Mouse (Mus musculus) CD4-positive naive resting alpha-beta T cell, adult 57 days (primary cell): ENCODE data around the gene Ceacam2. TPM values are rescaled to one million over a fixed set of nuclear protein-coding genes. Genes with fewer than 3 reads are reported as not detected.

Experiments used
- total RNA-seq: library from RNA; stranded (reverse); gene quantifications from one replicate; pipeline ENCODE4 v1.2.4, GENCODE M21; 2023

Ceacam2 gene
- not detected for total RNA-seq

DNA sequence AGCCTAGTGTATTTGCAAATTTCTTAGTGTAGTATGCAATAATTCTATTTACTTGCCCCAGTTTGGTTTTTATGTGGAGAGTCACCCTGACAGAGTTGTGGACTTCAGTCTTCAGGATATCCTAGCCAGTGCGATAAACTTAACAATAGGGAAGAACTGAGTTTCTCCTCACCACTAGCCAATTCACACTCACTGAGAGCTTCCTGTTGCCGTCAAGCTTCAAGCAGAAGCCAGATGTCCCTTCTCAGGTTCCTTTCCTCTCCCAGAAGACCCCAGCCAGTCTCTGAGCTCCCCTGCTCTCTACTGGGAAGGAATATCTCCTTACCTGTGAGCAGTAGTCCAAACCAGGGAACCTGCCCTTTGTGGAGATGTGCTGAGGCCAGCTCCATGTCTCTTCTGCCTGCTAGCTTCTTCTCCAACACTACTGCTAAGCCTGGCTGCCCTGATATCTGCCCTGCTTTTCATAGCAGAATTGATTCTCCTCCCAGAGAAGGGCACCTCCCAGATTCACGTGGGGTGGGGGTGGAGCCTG, at the start of gene Ceacam2:
Ceacam2 (minus strand) TSS at position 482 of the 532 bp plus-strand sequence.

GRCm38 (mm10) chr7:25477091-25477751, 62.4 kb downstream of the Ceacam2 start, which contains the start of gene Ceacam1:
TSS of gene Ceacam1 (minus strand) at chr7:25477603.

Other genes starting within 250 kb of the Ceacam2 start
- 9.2 TPM for gene Pafah1b3, start 241.9 kb downstream of the Ceacam2 start, total RNA-seq
- not detected for gene Prr19, start 238.4 kb downstream of the Ceacam2 start, total RNA-seq
- not detected for gene Tmem145, start 233.8 kb downstream of the Ceacam2 start, total RNA-seq
- gene Megf8, start 222.7 kb downstream of the Ceacam2 start, total RNA-seq = 1.1 TPM
- gene Cnfn, start 170.1 kb downstream of the Ceacam2 start, total RNA-seq = not detected
- 14.6 TPM for gene Lipe, start 141.1 kb downstream of the Ceacam2 start, total RNA-seq
- gene Cxcl17, start 127.0 kb downstream of the Ceacam2 start, total RNA-seq = not detected
- 2.2 TPM for gene Ceacam1, start 62.3 kb downstream of the Ceacam2 start, total RNA-seq
- not detected for gene Erich4, start 76.0 kb upstream of the Ceacam2 start, total RNA-seq
- gene Dmac2, start 79.6 kb upstream of the Ceacam2 start, total RNA-seq = 67.2 TPM
- 0.68 TPM for gene B3gnt8, start 86.8 kb upstream of the Ceacam2 start, total RNA-seq
- 22.5 TPM for gene Bckdha, start 119.1 kb upstream of the Ceacam2 start, total RNA-seq
- 61.9 TPM for gene Exosc5, start 119.3 kb upstream of the Ceacam2 start, total RNA-seq
- not detected for gene Tmem91, start 135.3 kb upstream of the Ceacam2 start, total RNA-seq
- gene B9d2, start 140.9 kb upstream of the Ceacam2 start, total RNA-seq = 31.5 TPM
- 147 TPM for gene Tgfb1, start 147.1 kb upstream of the Ceacam2 start, total RNA-seq
- 106 TPM for gene Ccdc97, start 179.2 kb upstream of the Ceacam2 start, total RNA-seq
- 219 TPM for gene Hnrnpul1, start 214.9 kb upstream of the Ceacam2 start, total RNA-seq
- 7.1 TPM for gene Axl, start 248.8 kb upstream of the Ceacam2 start, total RNA-seq